Comparison of ENCODE assay signal across 11 mouse cellular contexts in the genomic region with DNA sequence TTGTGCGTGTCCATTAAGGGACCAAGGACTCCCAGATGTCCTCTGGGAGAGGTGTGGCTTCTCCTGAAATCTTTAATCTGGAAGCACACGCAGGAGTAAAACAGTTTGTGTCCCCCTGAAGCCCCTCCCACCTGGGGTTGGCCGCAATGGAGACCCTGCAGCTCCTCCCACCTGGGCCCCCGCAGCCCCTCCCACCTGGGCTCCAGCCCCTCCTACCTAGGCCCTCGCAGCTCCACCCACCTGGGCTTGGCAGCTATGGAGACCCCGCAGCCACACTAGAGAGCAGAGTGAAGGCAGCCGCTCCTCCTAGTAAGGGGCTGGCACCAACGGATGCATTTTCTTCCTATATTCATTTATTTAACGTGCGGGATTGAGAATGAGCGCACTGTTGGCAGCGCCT.
DNase-seq lines count a peak whose midpoint lies in the region; ATAC-seq and TF ChIP-seq lines count a peak whose summit lies in the region.
"Had no signal": no experiment of that assay in that cellular context is flagged by ENCODE, and none has a peak within 500 bp of the region (broad histone marks: within the 10 kb centered on the region; RNA-seq: fewer than 3 reads in every experiment).

No protein-coding gene starts in this region.

- no peak for TF ChIP-seq CTCF in brain, embryonic 14.5 days (IDR thresholded peaks at IDR 0.05; ENCODE audit: borderline replicate concordance, extremely low read depth, insufficient read depth, insufficient read length)

- peak overlapping the region; percentile 39 for H3K4me2 ChIP-seq in kidney, embryonic 15.5 days
- H3K4me2 ChIP-seq in hindbrain, embryonic 12.5 days (replicated peaks): peak overlapping the region; percentile 8; the same call in 1 of the 2 replicates
- 0 out of 2 replicates have a peak overlapping the region, but pooled peaks have one; percentile 4 for H3K4me2 ChIP-seq in neural tube, embryonic 14.5 days (ENCODE audit: low read depth, low read length)
- H3K4me2 ChIP-seq in intestine, embryonic 16.5 days (ENCODE audit: low read depth, low read length): no peak overlapping the region

- H3K27ac ChIP-seq in kidney, embryonic 15.5 days: no peak overlapping the region
- H3K27ac ChIP-seq in hindbrain, embryonic 12.5 days: no peak overlapping the region
- H3K27ac ChIP-seq in neural tube, embryonic 14.5 days (ENCODE audit: low read depth, low read length): no peak overlapping the region
- H3K27ac ChIP-seq in intestine, embryonic 16.5 days (ENCODE audit: low read length): no peak overlapping the region

- 12% methylated on average over 12 of the region's 12 CpGs for WGBS in kidney, embryonic 15.5 days
- WGBS in hindbrain, embryonic 12.5 days: 12% methylated on average over 12 of the region's 12 CpGs
- WGBS in neural tube, embryonic 14.5 days: 7% methylated on average over 12 of the region's 12 CpGs
- WGBS in intestine, embryonic 16.5 days: 12% methylated on average over 12 of the region's 12 CpGs

- DNase-seq in kidney, adult 11 months: no peak
- DNase-seq in brain, embryonic 14.5 days (ENCODE audit: low read depth): peak; percentile 49
- DNase-seq in cerebellum, postnatal 25 days: no peak
- no peak for DNase-seq in layer of hippocampus, adult 9-10 months (ENCODE audit: low spot score)
- DNase-seq: thymus, adult 2 months had no signal

- no peak for TF ChIP-seq POLR2A in brain, embryonic 14.5 days (IDR thresholded peaks at IDR 0.05; ENCODE audit: borderline replicate concordance, extremely low read depth, insufficient read depth, insufficient read length, poor library complexity, severe bottlenecking)

- no peak overlapping the region for H3K9ac ChIP-seq in kidney, embryonic 15.5 days
- H3K9ac ChIP-seq in hindbrain, embryonic 12.5 days: no peak overlapping the region
- peak overlapping the region; percentile 16; the same call in 1 of the 2 replicates for H3K9ac ChIP-seq in neural tube, embryonic 14.5 days (replicated peaks; ENCODE audit: low read depth, low read length)
- no peak overlapping the region for H3K9ac ChIP-seq in intestine, embryonic 16.5 days (ENCODE audit: low read depth, low read length)

- no peak overlapping the region for H3K4me3 ChIP-seq in kidney, embryonic 15.5 days (replicated peaks)
- no peak overlapping the region for H3K4me3 ChIP-seq in hindbrain, embryonic 12.5 days
- H3K4me3 ChIP-seq in neural tube, embryonic 14.5 days (ENCODE audit: low read depth, low read length): no peak overlapping the region
- H3K4me3 ChIP-seq in intestine, embryonic 16.5 days (ENCODE audit: low read length): no peak overlapping the region
- H3K4me3 ChIP-seq: erythroblast, embryonic 14.5 days had no signal

- H3K27me3 ChIP-seq in kidney, embryonic 15.5 days: no peaks in the 10 kb centered on the region
- H3K27me3 ChIP-seq in hindbrain, embryonic 12.5 days: 0 out of 2 replicates have a peak, but pooled peaks cover 3% of the 10 kb centered on the region
- no peaks in the 10 kb centered on the region for H3K27me3 ChIP-seq in neural tube, embryonic 14.5 days (ENCODE audit: control insufficient read depth, insufficient read depth, low read length)
- no peaks in the 10 kb centered on the region for H3K27me3 ChIP-seq in intestine, embryonic 16.5 days (replicated peaks; ENCODE audit: control insufficient read depth, insufficient read depth, low read length)

- H3K36me3 ChIP-seq in kidney, embryonic 15.5 days: no peaks in the 10 kb centered on the region
- no peaks in the 10 kb centered on the region for H3K36me3 ChIP-seq in hindbrain, embryonic 12.5 days
- H3K36me3 ChIP-seq in neural tube, embryonic 14.5 days (ENCODE audit: control insufficient read depth, insufficient read depth, low read length): no peaks in the 10 kb centered on the region
- H3K36me3 ChIP-seq in intestine, embryonic 16.5 days (ENCODE audit: control insufficient read depth, insufficient read depth, low read length): no peaks in the 10 kb centered on the region
- H3K36me3 ChIP-seq: G1E had no signal

- H3K4me1 ChIP-seq in kidney, embryonic 15.5 days: peaks cover 10% of the 10 kb centered on the region
- peaks cover 10% of the 10 kb centered on the region for H3K4me1 ChIP-seq in hindbrain, embryonic 12.5 days
- peaks cover 6% of the 10 kb centered on the region; the same call in 1 of the 2 replicates for H3K4me1 ChIP-seq in neural tube, embryonic 14.5 days (ENCODE audit: control insufficient read depth, insufficient read depth, low read length)
- H3K4me1 ChIP-seq in intestine, embryonic 16.5 days (ENCODE audit: control insufficient read depth, insufficient read depth, low read length): peaks cover 4% of the 10 kb centered on the region; the same call in 1 of the 2 replicates

- ATAC-seq in kidney, embryonic 15.5 days (replicated peaks; ENCODE audit: low FRiP score): peak; percentile 82; the same call in 1 of the 2 replicates
- no peak for ATAC-seq in hindbrain, embryonic 12.5 days (ENCODE audit: low FRiP score)
- no peak for ATAC-seq in neural tube, embryonic 14.5 days (ENCODE audit: low read depth)
- ATAC-seq in intestine, embryonic 16.5 days: no peak

- no peaks in the 10 kb centered on the region for H3K9me3 ChIP-seq in kidney, embryonic 15.5 days (replicated peaks)
- no peaks in the 10 kb centered on the region for H3K9me3 ChIP-seq in hindbrain, embryonic 12.5 days (replicated peaks)
- no peaks in the 10 kb centered on the region for H3K9me3 ChIP-seq in neural tube, embryonic 14.5 days (ENCODE audit: control insufficient read depth, low read length)
- H3K9me3 ChIP-seq in intestine, embryonic 16.5 days (ENCODE audit: control insufficient read depth, low read length): no peaks in the 10 kb centered on the region; the same call in 1 of the 2 replicates
